Mouse (Mus musculus) testis, adult 2 months (tissue): ENCODE data around the gene Csmd2.

Source experiments
- CTCF ChIP-seq: fragments of 200-500 bp; IDR thresholded peaks from 2 replicates; pipeline ENCODE4 v1.5.1; 2012; ENCODE audit warnings: low read depth, mild to moderate bottlenecking, inconsistent platforms, low read length, moderate library complexity; ENCODE audit not compliant: control insufficient read depth, insufficient read depth, insufficient replicate concordance
- POLR2A ChIP-seq: fragments of 200-500 bp; IDR thresholded peaks from 2 replicates; pipeline ENCODE4 v1.6.1; 2012; ENCODE audit warnings: low read depth, mild to moderate bottlenecking, inconsistent platforms, low read length, moderate library complexity; ENCODE audit not compliant: control insufficient read depth

DNA sequence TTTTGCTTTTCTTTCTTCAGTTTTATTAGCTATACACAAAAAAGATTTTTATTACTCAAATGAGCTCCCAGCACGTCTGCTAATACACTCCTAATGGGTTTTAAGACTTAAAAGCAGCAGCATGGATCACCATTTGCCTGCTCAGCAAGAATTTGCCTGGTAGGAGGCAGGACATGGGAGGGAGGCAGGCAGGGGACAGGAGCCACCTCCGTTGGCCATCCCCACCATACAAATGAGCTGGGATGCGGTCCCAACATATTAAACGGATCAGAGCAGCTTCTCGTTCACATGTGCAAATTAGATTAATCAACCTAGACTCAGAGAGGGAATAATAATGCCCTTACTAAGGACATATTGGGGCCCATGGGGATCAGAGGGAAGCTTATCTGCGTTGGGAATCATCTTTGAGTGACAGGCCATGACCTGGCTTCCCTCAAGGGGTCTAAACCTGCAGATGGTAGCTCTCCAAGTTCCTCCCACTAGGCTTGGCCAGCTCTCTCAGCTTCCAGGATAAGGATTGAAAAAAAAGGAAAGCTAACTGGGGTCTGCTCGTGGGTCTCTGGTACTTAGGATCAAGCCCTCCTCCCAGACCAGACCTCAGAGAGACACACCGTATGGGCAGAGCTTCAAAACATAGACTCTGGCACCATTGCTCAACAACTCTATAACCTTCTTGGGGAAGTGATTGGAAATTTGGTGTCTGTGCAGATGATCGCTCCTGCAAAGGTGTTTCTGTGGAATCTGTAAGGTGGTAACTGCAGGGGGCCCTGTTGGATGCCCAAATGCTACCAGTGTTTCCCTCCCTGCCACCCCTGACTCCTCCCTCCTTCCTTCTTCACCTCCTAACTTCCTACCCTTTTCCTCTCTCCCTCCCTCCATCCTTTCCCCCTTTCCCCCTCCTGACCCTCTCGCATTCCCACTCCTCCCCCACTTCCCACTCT lies 153.8 kb downstream of the Csmd2 start:
- TF ChIP-seq POLR2A, result no peak
- no peak for TF ChIP-seq CTCF
